Mouse (Mus musculus) CH12.LX (cell line): Measurements from ENCODE around the gene Ect2l.

Experiments used
- CTCF ChIP-seq, 2 experiments: IDR thresholded peaks in 1 of 2; conservative IDR thresholded peaks in 1 of 2; 2 replicates each; pipeline ENCODE4 v1.5.1; 2011 to 2012; ENCODE audit warnings: low read depth in 2 of 2, low read length in 2 of 2, improper control_type of control experiment in 1 of 2, inconsistent platforms in 1 of 2, mild to moderate bottlenecking in 1 of 2, moderate library complexity in 1 of 2
- GABPA ChIP-seq: IDR thresholded peaks from 2 replicates; pipeline ENCODE4 v1.6.1; 2012; ENCODE audit warnings: low read depth, low read length, improper control_type of control experiment, inconsistent platforms; ENCODE audit not compliant: insufficient replicate concordance
- ZC3H11A ChIP-seq: IDR thresholded peaks from 2 replicates; pipeline ENCODE4 v1.6.1; 2012; ENCODE audit warnings: low read depth, mild to moderate bottlenecking, inconsistent platforms, low read length, improper control_type of control experiment

DNA sequence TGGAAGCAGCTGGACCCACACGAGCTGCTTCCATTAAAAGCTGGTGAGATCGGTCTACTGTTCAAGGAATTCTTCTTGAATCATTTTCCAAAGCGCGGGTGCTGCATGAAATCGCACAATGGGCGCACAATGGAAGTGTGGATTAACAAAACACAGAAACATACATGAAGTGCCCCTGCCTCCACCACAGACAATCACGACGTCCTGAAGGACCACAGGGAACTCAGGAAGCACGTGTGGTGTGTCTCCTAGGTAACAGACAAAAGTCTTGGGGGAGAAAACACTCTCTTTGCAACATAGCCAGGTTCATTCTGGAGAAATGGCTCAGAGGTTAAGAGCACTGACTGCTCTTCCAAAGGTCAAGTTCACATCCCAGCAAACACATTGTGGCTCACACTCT is 10.0 kb downstream of the Ect2l start:
- TF ChIP-seq CTCF (conservative IDR thresholded peaks at IDR 0.05 in 1 of 2, IDR thresholded peaks at IDR 0.05 in 1 of 2; ENCODE audit: low read depth in 2 of 2, low read length in 2 of 2) = no peak
- no peak for TF ChIP-seq GABPA
- TF ChIP-seq ZC3H11A = no peak
